Mouse (Mus musculus) cortical plate, adult 2 months (tissue): ENCODE measurements at regions not wholly inside any gene's neighbourhood (a gene's known extent, or its start where the extent isn't known, plus 50 kb on each side); places are given as distances from the start of the nearest gene placed in this dataset.

Source experiments
- CTCF ChIP-seq: fragments of 200-500 bp; IDR thresholded peaks from 2 replicates; pipeline ENCODE4 v1.5.1; 2011; ENCODE audit warnings: mild to moderate bottlenecking, control low read depth, low read length; ENCODE audit not compliant: insufficient read depth; ENCODE audit errors: extremely low read depth
- POLR2A ChIP-seq: fragments of 200-500 bp; IDR thresholded peaks from 2 replicates; pipeline ENCODE4 v1.6.1; 2011; ENCODE audit warnings: mild to moderate bottlenecking, low read length, control low read depth; ENCODE audit not compliant: insufficient read depth; ENCODE audit errors: extremely low read depth

- TF ChIP-seq CTCF (no peak), POLR2A (no peak)
These were observed 142.2 kb upstream of the Adamts18 start for GRCm38 (mm10) chr8:113990718-113991117.
